Mouse (Mus musculus) hindbrain, embryonic 12.5 days (tissue): ENCODE results near the gene Krt36. TPM values are rescaled to one million over a fixed set of nuclear protein-coding genes. Genes with fewer than 3 reads are reported as not detected.
A peak's percentile ranks its signal among the peaks of the same experiment; 100 is the strongest.

Experiments
- ATAC-seq: fragments of 200-750 bp; cut with Nextera tagmentation; 2 replicates; pipeline ENCODE4 v1.8.0; 2017; ENCODE audit warnings: moderate TSS enrichment; ENCODE audit not compliant: low FRiP score
- H3K27ac ChIP-seq: fragments of 300-500 bp; sonication (generic); 2 replicates; pipeline ENCODE4 v1.5.1; 2016; ENCODE audit warnings: mild to moderate bottlenecking
- H3K27me3 ChIP-seq: fragments of 300-500 bp; sonication (generic); 2 replicates; pipeline ENCODE4 v1.6.1; 2016; ENCODE audit warnings: mild to moderate bottlenecking
- H3K36me3 ChIP-seq: fragments of 300-500 bp; sonication (generic); 2 replicates; pipeline ENCODE4 v1.6.1; 2016; ENCODE audit warnings: mild to moderate bottlenecking
- H3K4me1 ChIP-seq: fragments of 300-500 bp; sonication (generic); 2 replicates; pipeline ENCODE4 v1.6.1; 2016
- H3K4me2 ChIP-seq: fragments of 300-500 bp; sonication (generic); replicated peaks from 2 replicates; pipeline ENCODE4 v1.6.1; 2016; ENCODE audit warnings: mild to moderate bottlenecking
- H3K4me3 ChIP-seq: fragments of 300-500 bp; sonication (generic); 2 replicates; pipeline ENCODE4 v1.5.1; 2016; ENCODE audit warnings: mild to moderate bottlenecking
- H3K9ac ChIP-seq: fragments of 300-500 bp; sonication (generic); 2 replicates; pipeline ENCODE4 v1.6.1; 2016; ENCODE audit warnings: mild to moderate bottlenecking, moderate library complexity
- H3K9me3 ChIP-seq: fragments of 300-500 bp; sonication (generic); replicated peaks from 2 replicates; pipeline ENCODE4 v1.6.1; 2016; ENCODE audit warnings: mild to moderate bottlenecking
- whole genome bisulfite sequencing: fragments of 180-500 bp; shearing (Covaris S2); methylation state at CpG from one replicate; pipeline ENCODE4 v1.1.7; 2016; 5-methylcytosine and 5-hydroxymethylcytosine counted together
- polyA plus RNA-seq: library from polyadenylated mRNA; unstranded; fragments of >200 nt; fragmentation: Nextera tagmentation; extraction: Ambion mirVana; gene quantifications from 2 replicates; pipeline ENCODE4 v1.2.1, GENCODE M21; 2016

Krt36 gene
- polyA plus RNA-seq: not detected in 2 replicates

DNA sequence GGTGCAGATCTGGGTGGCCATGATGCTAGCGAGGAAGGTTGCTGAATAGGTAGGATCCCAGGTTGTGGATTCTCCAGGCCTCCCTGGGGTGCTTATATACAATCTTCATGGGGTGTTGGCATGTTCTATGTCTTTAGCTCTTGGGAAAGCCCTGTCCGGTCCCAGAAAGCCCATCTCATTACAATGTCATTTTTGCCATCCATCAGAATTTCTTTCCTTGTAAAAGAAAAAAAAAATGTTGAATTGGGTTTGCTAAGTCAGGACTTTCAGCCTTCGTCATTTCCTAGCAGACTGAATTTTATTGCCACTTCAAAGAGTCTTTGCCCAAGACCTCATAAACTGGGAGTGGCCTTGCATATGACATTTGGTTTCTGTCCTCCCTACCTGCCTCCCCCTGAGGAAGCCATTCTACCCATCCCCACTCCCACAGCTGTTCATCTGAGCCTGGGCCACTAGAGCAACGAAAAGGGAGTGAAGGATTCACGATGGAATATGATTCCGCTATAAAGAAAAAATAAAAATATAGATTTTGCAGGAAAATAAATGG, at the start of gene Krt36:
Krt36 (minus strand) TSS at position 51 of the 547 bp plus-strand sequence.
- no peak for ATAC-seq
- 93% methylated on average over 6 of the region's 6 CpGs for WGBS

DNA sequence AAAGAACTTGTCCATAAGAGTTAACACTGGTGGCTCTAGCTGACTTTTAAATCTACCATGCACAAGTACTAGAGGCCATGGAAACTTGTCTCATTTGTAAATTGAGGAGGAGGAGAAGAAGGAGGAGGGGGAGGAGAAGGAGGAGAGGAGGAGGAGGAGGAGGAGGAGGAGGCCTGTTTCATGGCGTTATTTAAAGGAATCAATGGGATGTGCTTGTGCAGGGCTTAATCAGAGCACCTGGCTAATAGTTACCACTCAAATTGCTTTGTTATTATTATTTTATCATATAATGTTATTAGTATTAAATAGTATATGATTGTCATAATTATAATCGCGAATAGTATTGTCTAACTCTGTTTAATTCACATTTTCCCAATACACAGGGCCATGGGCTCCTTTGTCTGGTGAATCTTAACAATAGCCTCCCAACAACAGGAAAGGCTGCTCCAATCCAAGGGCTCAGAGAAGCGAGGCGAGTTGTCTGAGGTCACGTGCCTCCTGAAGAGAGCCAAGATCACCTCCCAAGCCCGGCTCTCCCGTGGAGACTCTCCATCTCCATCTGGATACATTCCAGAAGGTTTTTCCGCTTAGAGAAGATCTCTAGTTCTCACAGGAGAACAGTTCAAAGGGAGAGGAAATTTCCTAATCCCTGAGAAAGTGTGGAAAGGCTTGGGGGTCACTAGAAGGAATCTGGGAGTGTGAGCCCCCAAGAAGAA, 43.3 kb upstream of the Krt36 start, which contains the start of gene Krt19:
Krt19 (minus strand) TSS at position 51 of the 716 bp plus-strand sequence.
- no peaks in the 10 kb centered on the region for H3K36me3 ChIP-seq
- ATAC-seq: no peak
- WGBS: 41% methylated on average over 9 of the region's 9 CpGs
- H3K4me1 ChIP-seq: peaks cover 14% of the 10 kb centered on the region
- H3K4me2 ChIP-seq: no peak within 1 kb of the TSS
- no peaks in the 10 kb centered on the region for H3K9me3 ChIP-seq
- H3K4me3 ChIP-seq: no peak within 1 kb of the TSS
- H3K27me3 ChIP-seq: peaks cover 37% of the 10 kb centered on the region
- no peak within 1 kb of the TSS for H3K9ac ChIP-seq
- H3K27ac ChIP-seq: no peak within 1 kb of the TSS

More for the DNA sequence above, at the start of gene Krt36:
- H3K4me1 ChIP-seq: no peaks in the 10 kb centered on the region
- H3K4me3 ChIP-seq: no peak within 1 kb of the TSS
- no peaks in the 10 kb centered on the region for H3K9me3 ChIP-seq
- H3K27ac ChIP-seq: no peak within 1 kb of the TSS
- H3K36me3 ChIP-seq: no peaks in the 10 kb centered on the region
- no peak within 1 kb of the TSS for H3K4me2 ChIP-seq
- no peaks in the 10 kb centered on the region for H3K27me3 ChIP-seq
- H3K9ac ChIP-seq: no peak within 1 kb of the TSS

DNA sequence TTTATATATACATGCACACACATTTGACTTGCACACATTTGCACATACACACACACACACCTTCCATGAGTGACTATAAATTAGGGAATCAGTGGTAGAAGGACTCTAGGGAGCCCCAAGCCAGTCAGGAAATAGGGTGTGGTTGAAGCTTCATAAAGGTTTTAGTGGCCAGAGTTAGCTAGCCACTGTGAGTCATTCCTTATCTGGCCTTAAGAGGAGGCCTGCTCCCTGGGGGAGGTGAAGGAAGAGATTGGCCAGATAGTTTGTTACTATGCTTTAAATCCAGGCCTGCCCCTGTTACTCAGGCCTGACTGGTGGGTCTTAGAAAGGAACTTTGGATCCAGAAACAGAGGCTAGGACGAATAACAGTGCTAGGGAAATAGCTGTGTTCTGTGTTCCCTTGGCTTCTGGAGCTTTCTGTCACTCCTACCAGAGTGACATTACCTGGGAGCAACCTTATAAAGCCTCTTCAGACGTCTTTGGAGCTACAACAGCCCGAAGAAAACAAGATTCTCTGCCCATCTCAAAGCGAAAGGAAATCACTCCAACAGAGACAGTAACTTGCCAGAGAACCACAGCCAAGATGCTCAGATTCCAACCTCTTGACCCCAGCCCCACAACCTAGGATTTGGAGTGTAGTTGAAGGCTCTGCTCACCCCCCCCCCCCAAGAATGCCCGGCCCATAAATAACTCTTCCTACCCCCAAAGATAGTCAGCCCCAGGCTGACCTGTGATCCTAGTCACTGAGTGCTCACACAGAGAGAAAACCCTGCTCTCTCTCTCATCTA, 42.3 kb upstream of the Krt36 start:
- Histone ChIP-seq H3K4me2 (no peak overlapping the region), H3K27me3 (peaks cover 39% of the 10 kb centered on the region), H3K9ac (no peak overlapping the region), H3K4me3 (no peak overlapping the region), H3K9me3 (no peaks in the 10 kb centered on the region), H3K4me1 (peaks cover 14% of the 10 kb centered on the region), H3K36me3 (no peaks in the 10 kb centered on the region), H3K27ac (no peak overlapping the region)
- no peak for ATAC-seq
- 67% methylated on average over 5 of the region's 5 CpGs for WGBS

DNA sequence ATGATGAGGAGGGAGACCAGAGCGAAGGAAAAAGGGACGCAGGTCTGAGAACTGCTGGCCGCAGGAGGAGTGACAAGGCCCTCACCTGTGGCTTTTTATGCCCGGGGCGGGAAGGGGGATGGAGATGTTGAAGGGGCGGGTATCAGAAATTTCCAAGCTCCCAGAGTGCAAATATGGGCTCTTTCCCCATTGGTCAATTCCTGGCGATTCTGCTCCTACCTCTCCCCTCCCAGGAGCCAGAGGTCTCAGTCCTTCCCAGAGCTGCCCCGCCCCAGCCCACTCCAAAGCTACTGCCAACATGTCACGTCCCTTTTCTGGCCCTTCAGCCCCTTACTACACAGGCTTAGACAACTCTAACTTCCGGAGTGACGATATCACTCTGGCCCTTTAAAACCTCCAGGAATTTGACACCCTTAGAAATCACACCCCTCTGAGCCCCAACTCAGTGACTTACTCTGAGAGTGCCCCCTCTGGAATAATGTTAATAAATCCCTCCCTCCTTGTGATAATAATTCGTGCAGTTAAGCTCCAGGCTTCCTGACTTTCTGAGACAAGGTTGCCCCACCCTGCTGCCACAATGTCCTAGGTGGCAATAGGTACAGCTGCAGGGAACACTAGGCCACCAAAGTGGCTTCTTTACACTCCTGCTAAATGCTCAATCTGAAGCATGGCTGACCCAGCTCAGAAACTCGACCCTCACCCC, 40.6 kb upstream of the Krt36 start:
- Histone ChIP-seq H3K27me3 (peaks cover 42% of the 10 kb centered on the region), H3K9me3 (no peaks in the 10 kb centered on the region), H3K4me2 (peak overlapping the region; percentile 50), H3K4me3 (peak overlapping the region; percentile 22), H3K9ac (no peak overlapping the region), H3K4me1 (peaks cover 14% of the 10 kb centered on the region), H3K36me3 (no peaks in the 10 kb centered on the region), H3K27ac (no peak overlapping the region)
- 5% methylated on average over 13 of the region's 13 CpGs for WGBS
- ATAC-seq: no peak

DNA sequence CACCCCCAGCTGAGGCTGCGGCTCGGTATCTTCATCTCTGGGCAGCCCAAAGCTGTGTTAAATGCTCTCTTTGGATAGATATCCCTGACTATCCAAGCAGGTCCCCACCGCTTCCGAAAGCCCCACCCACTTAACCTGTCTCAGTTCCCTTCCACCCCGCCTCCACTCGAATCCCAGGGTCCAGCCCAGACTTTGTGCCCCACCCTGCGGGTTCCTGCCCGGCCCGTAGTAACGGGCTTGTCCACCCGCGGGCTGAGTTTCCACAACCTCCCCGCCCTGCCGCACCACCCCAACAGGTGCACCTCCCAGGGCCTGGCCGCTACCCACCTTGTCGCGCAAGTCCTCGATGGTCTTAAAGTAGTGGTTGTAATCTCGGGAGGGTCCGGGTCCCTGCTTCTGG, 39.7 kb upstream of the Krt36 start:
- no peaks in the 10 kb centered on the region for H3K36me3 ChIP-seq
- peaks cover 14% of the 10 kb centered on the region for H3K4me1 ChIP-seq
- peak overlapping the region; percentile 50 for H3K4me2 ChIP-seq
- H3K27me3 ChIP-seq: peaks cover 42% of the 10 kb centered on the region
- ATAC-seq: no peak
- H3K27ac ChIP-seq: no peak overlapping the region
- WGBS: under 1% methylated on average over 20 of the region's 20 CpGs
- peak overlapping the region; percentile 22 for H3K4me3 ChIP-seq
- no peaks in the 10 kb centered on the region for H3K9me3 ChIP-seq
- no peak overlapping the region for H3K9ac ChIP-seq

DNA sequence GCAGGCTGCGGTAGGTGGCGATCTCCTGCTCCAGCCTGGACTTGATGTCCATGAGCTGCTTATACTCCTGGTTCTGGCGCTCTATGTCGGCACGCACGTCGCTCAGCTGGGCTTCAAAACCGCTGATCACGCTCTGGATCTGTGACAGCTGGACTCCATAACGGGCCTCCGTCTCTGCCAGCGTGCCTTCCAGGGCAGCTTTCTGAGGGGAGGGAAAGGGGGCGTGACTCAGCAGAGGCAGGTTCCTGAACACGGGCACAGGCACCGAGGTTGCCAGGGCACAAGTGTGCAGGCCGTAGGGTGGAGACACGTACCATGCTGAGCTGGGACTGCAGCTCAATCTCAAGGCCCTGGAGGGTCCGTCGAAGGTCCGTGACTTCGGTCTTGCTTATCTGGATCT, 35.5 kb upstream of the Krt36 start:
- Histone ChIP-seq H3K4me3 (no peak overlapping the region), H3K27me3 (peaks cover 33% of the 10 kb centered on the region), H3K9me3 (no peaks in the 10 kb centered on the region), H3K36me3 (no peaks in the 10 kb centered on the region), H3K9ac (no peak overlapping the region), H3K4me2 (no peak overlapping the region), H3K4me1 (peaks cover 34% of the 10 kb centered on the region), H3K27ac (no peak overlapping the region)
- WGBS: 89% methylated on average over 21 of the region's 21 CpGs
- no peak for ATAC-seq

DNA sequence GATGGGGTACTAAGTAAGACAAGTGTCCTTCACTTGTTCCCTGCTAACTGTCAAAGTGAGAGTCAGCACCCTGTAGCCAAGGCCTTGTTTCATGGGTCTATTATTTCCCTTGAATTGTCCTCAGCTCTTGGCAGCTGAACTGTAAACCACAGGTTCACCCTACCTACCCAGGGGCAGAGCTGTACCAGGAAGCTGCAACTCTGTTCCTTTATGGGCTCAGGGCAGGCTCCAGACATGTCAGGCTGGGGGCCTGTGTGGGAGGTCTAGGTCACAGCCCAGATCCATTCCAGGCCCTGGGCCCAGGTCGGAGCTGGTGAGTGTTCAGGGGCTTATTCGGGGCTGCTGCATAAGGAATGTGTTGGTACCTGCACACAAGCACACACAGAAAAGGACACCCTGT, 34.0 kb upstream of the Krt36 start:
- peaks cover 23% of the 10 kb centered on the region for H3K4me1 ChIP-seq
- H3K36me3 ChIP-seq: no peaks in the 10 kb centered on the region
- WGBS: 75% methylated on average over 2 of the region's 2 CpGs
- peaks cover 17% of the 10 kb centered on the region for H3K27me3 ChIP-seq
- no peak overlapping the region for H3K27ac ChIP-seq
- no peak overlapping the region for H3K9ac ChIP-seq
- no peak overlapping the region for H3K4me2 ChIP-seq
- ATAC-seq: no peak
- H3K4me3 ChIP-seq: no peak overlapping the region
- H3K9me3 ChIP-seq: no peaks in the 10 kb centered on the region

DNA sequence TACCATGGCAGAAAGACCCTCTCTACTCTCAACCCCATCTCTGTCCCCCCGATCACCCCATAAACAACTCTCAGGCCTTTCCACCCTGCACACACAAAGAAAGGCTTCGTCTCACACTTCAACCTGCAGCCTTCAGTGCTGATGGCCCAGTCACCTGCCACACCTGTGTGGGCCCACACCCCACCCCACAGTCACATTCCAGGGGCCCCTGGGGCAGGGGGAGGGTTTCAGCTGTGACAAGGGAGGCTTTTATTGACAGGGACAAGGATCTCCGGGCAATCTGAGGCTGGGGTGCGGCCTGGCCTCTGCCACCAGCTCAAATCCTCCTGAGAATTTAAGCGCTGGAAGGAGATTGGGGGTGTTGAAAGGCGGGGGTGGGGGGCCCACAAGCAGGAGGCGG, 33.4 kb upstream of the Krt36 start:
- H3K4me2 ChIP-seq: no peak overlapping the region
- H3K27ac ChIP-seq: no peak overlapping the region
- peaks cover 23% of the 10 kb centered on the region for H3K4me1 ChIP-seq
- H3K9ac ChIP-seq: no peak overlapping the region
- no peak overlapping the region for H3K4me3 ChIP-seq
- no peaks in the 10 kb centered on the region for H3K9me3 ChIP-seq
- H3K36me3 ChIP-seq: no peaks in the 10 kb centered on the region
- WGBS: 46% methylated on average over 7 of the region's 7 CpGs
- ATAC-seq: no peak
- H3K27me3 ChIP-seq: peaks cover 11% of the 10 kb centered on the region

DNA sequence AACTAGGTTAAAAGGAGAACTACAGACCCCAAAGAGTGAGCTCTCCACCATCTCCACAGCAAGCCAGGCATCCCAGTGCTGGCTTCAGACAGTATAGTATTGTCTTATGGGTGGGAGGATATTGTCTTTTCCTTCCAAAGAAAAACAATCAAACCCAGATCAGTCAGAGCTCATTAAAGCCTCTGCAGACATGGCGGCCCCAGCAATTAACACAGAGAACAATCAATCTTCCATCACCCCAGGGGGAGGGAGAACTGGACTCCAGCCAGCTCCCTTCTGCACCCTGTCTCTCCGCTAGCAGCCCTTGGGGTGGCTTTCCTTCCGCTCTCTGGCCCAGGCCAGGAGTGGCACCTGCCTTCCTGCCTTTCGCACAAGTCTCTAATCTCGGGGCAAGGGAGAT, 32.3 kb upstream of the Krt36 start:
- peaks cover 23% of the 10 kb centered on the region for H3K4me1 ChIP-seq
- no peaks in the 10 kb centered on the region for H3K36me3 ChIP-seq
- no peak overlapping the region for H3K27ac ChIP-seq
- H3K4me3 ChIP-seq: no peak overlapping the region
- peak; percentile 58; the same call in 1 of the 2 replicates for ATAC-seq
- H3K4me2 ChIP-seq: no peak overlapping the region
- no peaks in the 10 kb centered on the region for H3K9me3 ChIP-seq
- no peak overlapping the region for H3K9ac ChIP-seq
- 35% methylated on average over 5 of the region's 5 CpGs for WGBS
- peaks cover 10% of the 10 kb centered on the region for H3K27me3 ChIP-seq

DNA sequence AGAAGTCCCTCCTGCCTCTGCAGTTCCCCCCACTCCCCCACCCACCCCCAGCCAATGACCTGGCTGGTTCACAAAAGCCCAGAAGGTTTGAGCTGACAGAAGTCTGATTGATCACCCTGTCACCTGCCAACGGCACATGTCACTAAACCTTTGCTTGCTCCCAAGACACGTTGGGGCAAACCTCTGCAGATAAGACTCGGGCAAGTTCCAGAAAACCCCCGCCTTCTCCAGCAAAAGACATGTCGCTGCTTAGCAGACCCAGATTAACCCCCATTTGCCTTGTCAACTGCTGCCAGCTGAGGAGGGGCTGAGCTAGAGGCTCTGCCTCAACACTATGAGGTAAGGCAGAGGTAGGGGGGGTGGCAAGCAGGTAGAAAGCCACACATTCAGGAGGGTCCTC, 31.1 kb upstream of the Krt36 start:
- H3K36me3 ChIP-seq: no peaks in the 10 kb centered on the region
- H3K4me1 ChIP-seq: peaks cover 23% of the 10 kb centered on the region
- H3K9ac ChIP-seq: no peak overlapping the region
- H3K4me3 ChIP-seq: no peak overlapping the region
- H3K27me3 ChIP-seq: peaks cover 6% of the 10 kb centered on the region
- WGBS: 46% methylated on average over 5 of the region's 5 CpGs
- H3K9me3 ChIP-seq: no peaks in the 10 kb centered on the region
- no peak for ATAC-seq
- H3K4me2 ChIP-seq: no peak overlapping the region
- H3K27ac ChIP-seq: no peak overlapping the region

DNA sequence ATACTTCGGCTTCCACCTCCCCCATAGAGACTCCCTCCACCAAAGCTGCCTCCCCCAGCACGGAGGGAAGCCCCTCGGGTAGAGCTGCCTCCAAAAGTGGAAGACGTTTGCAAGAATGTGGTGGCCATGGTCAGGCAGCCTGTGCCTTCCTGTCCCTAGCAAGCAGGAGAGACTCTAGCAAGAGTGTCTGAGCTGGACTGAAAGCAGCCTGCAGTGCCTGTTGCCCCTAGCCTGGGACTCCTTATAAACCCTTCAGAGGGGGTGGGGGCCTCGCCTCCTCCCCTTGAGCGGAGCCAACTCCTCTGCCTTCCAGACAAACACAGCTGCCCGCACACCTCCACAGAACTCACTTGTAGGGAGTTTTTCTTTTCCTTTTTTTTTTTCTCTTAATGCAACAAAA, 30.3 kb upstream of the Krt36 start, which contains the start of gene Krt15:
Krt15 (minus strand) TSS at position 198 of the 400 bp plus-strand sequence.
- WGBS: 72% methylated on average over 7 of the region's 7 CpGs
- Histone ChIP-seq H3K27ac (no peak within 1 kb of the TSS), H3K9me3 (no peaks in the 10 kb centered on the region), H3K4me1 (peaks cover 23% of the 10 kb centered on the region), H3K4me2 (no peak within 1 kb of the TSS), H3K9ac (no peak within 1 kb of the TSS), H3K27me3 (peaks cover 6% of the 10 kb centered on the region), H3K4me3 (no peak within 1 kb of the TSS), H3K36me3 (no peaks in the 10 kb centered on the region)
- no peak for ATAC-seq

DNA sequence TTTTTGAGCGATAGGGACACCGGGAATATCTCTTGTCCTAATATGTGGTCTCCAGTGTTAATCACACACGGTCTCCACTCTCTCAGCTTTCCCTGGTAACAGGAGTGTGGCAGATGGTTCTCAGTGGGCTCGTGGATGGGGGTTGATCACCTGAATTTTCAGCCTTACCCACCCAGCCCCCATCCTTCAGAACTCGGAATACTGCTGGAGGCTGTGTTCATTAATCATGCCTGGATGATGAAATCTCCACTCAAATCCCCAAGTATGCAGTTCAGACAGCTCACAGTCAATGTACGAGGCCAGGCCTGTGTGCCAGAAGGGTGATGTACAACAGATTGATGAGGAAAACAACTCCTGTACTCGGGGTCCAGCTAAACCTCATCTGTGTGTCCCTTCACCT, 19.5 kb upstream of the Krt36 start:
- 80% methylated on average over 7 of the region's 7 CpGs for WGBS
- Histone ChIP-seq H3K4me2 (no peak overlapping the region), H3K36me3 (no peaks in the 10 kb centered on the region), H3K27ac (no peak overlapping the region), H3K4me1 (no peaks in the 10 kb centered on the region), H3K27me3 (no peaks in the 10 kb centered on the region), H3K4me3 (no peak overlapping the region), H3K9me3 (no peaks in the 10 kb centered on the region), H3K9ac (no peak overlapping the region)
- ATAC-seq: no peak
